Mouse (Mus musculus) Muller cell, postnatal 12 days (primary cell): ENCODE results near the gene Xpot.

Source experiments
- DNase-seq: peaks from one replicate; pipeline ENCODE4 v3.0.0-alpha.2; 2015; ENCODE audit errors: inconsistent ontology term

The Xpot gene

DNA sequence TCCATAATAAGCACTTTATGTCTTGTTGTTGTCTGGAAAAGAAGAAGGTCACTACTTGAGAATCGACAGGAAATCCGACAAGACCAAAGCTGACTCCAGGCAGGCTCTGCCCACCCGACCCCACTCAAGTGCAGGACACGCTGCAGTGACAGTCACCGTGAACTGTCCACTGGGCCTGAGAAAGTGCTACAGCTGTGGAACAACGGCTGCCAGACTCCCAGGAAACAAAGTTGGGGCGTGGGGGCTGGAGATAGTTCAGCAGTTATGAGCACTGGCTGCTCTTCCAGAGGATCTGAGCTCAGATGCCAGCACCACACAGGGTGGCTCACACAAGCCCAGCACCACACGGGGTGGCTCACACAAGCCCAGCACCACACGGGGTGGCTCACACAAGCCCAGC is 49.8 kb downstream of the Xpot start:
- no peak for DNase-seq

DNA sequence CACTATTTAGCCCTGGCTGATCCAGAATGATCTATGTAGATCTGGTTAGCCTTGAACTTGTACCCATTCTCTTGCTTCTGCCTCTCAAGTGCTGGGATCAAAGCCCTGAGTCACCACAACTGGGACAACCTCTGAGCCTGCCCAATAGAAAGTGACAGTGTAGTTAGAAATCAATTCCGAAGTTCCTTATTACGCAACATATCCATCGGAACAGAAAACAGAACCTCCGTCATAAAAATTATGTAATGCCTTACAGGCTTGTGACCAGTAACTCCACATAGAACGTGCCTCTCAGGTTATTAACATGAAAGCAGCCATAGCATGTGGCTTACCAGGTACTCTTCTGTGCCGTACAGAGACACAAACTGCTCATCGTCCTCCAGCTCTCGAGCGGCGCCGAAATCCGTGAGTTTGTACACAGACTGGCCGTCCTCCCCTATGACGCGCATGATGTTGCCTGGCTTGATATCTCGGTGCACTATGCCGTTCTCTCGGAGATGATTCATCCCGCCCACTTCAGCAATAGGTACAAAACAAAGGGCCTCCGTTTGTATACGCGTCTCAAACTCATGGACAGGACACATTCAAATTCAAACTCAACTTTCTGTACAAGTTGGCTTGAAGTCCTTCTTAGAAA is 54.5 kb downstream of the Xpot start:
- DNase-seq: no peak

DNA sequence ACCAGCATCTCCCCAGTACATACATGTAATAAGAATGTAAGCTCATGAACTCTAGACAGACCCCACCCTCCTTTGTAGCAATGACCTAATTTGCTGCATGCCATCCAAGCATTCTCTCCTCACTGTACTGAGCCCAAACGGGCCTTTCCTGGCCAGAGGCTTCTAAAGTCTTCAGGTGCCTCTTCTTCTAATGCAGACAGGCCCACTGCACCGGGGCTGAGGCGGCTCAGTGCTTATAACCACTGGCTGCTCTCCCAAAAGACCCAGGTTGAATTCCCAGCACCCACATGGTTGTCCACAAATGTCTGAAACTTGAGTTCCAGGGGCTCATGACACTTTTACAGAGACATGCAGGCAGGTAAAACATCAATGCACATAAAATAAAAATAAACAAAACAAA is 55.1 kb downstream of the Xpot start:
- no peak for DNase-seq

DNA sequence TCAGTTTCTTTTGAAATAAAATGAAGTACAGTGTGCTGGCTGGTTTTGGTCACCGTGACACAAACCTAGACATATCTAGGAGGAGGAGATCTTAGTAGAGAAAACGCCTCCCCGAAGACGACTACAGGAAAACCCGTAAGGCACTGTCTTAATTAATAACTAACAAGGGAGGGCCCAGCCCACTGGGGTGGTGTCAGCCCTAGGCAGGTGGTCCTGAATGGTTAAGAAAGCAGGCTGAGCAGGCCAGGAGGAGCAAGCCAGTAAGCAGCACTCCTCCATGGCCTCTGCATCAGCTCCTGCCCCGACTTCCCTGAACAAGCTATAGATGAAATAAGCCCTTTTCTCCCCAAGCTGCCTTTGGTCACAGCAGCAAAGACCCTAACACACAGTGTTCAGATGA is 56.3 kb downstream of the Xpot start:
- DNase-seq: no peak

DNA sequence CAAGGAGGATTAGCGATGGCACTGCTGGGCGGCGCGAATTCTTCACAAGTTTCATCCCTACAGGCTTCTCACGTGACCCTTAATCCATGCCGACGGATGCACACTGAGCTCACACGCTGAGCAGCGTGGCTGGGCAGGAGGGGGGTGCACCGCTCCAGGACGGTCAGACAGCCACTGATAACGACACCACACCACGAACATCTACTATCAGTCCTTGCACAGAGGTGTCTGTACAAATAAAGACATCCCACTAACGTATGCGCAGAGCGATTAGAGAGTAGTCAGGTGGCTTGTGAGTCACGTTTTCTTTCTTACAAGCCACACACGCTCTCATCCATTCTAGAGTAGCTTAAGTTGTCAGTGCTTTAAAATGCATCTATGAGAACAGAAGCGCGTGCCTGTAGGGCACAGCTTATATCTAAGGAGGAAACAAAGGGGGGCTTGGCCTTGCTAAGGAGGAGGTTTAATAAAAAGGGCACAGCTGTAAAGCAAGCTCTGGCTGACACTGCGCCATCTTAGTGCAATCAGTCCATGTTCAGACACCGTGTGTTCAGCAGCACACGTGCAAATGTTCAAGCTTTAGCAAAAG is 57.0 kb downstream of the Xpot start:
- DNase-seq: no peak

DNA sequence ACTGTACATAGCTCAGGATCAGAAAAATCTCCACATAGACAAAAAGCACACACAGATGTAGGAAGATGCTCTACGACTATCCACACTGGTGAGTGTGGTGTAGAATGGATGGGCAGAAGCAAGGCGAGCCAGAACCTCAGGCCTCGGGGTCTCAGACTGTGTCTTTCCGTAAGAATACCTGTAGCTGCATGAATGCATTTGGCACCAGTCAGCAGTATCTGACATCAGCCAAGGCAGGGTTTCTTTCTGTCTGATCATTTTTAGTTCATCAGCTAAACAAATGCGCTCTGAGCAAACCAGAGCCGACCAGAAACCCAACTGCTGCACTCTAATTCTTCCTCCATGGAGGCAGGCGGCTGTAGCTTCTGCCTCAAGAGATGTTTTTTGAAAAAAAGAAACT is 57.6 kb downstream of the Xpot start:
- no peak for DNase-seq

DNA sequence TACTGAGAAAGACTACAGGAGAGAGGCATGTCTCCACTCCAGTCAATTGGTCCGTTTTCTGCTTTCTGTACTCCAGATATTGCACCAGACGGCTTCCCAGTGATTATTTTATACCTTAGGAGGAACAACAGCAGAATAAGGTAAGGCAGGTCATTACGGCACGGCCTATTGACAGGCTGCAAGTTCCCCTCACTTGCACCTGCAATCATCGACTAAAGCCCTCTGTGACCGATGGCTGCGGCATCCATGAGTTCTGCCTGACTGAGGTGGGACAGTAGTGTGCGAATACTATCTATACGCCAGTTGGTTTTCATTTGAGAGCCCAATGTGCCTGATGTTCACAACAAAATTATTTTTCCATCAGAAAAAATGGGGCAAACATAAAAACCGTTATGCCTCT is 58.1 kb downstream of the Xpot start:
- DNase-seq: no peak

DNA sequence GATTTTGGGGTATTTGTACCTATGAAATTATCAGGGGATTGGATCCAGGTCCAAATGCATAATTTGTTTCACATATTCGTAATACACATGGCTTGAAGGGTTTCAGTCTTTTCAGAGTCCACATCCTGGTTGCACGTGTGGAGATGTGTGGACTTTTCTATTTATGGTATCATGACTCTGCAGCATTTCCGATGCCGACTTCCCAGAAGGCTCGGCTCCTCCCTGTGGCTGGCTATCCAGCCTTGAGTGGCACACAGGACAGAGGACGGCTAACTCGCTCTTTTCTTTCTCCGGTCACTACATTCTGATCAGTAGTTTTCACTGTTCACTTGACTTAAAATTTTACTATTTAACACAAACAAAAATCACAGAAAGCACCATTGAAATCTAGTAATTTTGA is 61.7 kb downstream of the Xpot start:
- no peak for DNase-seq

DNA sequence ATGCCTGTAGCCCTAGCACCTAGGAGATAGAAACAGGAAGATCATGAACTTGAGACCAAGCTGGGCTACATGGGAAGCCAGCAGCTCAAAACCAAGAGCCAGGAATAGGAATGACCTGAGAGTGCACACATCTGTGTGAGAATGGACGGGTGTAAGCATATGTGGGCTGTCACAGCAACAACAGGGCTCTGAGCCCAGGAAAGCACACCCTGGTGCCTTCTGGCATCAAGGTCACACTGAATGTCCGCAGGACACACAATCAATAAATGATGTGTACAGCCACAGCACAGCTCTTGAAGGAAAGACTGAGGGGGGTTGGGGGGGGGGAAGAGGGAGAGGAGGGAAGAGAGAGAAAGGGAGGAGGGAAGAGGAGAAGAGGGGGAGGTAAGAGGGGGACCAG is 67.9 kb downstream of the Xpot start:
- DNase-seq: no peak

DNA sequence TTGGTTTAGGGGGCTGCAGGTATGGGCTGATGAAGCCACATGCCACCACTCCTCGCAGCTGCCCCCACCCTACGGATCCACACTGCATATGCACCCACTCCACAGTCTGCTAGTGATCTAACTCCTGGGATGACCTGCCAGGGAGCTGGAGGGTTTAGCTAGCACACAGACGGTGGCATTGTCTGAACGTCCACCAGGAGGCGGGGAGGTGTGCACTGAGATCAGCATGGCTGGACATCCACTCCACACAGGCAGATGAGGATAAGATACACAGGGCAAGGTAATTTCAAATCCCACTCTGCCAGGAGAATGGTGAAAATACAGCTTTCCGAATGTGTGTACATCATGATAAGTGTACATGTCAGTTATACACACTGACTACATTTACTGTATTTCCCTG is 69.9 kb downstream of the Xpot start:
- no peak for DNase-seq

DNA sequence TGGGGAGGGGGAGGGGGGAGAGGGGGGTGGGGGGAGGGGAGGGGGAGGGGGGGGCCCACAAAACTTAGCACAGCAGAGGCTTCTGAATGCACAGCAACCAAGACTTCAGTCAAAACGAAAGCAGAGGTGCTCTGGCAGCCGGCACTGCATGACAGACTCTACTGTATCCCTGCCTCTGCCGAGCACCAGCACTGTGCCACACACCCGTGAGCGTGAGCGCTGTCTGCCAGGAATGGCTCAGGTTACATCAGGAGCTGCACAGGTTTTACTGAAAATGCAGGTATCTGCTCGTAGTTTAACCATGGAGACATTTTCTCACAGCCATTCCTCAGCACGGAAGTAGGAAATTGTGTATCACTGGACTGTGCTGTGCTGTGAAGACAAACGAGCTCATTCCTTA is 75.8 kb downstream of the Xpot start:
- DNase-seq: no peak

DNA sequence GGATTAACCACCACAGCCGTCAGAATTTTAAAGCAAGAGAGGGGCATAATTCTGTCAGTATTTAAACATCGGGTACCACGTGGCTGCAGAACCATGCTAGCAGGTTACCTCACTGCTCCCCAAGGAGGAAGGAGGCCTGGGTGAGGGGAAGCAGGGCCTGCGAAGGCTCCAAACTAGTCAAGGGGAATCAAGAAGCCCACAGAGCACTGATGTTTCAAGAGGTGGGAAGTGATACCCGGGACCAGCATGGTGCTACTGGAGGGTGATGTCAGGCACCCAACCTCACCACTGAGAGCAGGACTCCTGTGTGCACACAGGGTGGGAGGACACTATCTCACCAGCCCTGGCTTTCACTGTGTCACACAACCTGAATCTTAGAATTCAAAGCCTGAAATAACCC is 76.5 kb downstream of the Xpot start:
- no peak for DNase-seq

DNA sequence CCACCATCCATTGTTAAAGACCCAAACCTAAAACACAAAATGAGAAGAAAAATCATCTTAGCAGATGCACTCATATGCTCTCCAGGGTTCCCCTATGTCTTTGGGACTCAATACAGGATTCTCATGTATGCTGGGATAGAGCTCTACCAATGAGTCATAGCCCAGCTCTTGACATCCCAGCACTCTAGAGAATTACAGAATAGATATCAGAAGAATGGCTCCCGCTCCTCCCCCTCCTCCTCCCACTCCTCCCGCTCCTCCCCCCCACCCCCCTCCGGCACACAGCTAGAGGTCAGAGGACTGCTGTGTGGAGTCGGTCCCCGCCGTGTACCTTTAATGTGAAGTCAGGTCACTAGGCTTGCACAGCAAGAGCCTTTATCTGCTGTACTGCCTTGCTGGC is 79.0 kb downstream of the Xpot start:
- no peak for DNase-seq

DNA sequence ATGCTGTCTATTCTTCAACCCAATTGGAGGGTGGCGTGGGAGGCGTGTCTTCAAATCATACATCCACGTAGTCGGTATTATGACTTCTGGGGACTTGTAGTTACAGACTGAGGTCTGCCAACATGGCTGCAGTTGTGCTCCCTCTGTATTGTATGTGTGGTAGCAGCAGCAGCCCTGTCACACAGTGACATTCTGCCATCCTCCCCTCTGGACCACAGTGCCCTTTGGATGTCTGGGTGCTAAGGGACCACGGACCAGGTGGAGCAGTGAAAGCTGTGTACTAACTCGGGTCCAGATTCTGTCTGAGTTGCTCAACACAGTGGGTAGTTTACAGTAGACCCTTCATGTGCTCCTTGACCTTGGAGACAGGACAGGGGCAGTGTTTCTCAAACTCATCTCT is 82.6 kb downstream of the Xpot start:
- DNase-seq: no peak

DNA sequence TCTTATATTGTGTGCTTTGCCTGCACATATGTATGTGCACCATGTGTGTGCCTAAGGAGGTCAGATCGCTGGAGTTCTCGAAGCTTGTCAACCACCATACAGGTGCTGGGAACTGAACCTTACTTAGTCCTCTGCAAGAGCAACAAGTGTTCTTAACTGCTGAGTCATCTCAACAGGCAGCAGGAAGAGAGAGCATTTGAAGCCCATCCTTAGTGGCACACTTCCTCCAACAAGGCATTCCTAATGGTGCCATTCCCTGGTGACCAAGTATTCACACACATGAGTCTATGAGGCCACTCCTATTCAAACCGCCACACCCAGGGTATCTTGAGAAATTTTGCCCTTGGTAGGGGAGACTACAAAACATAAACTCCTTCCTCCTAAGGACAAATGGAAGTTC is 84.0 kb downstream of the Xpot start:
- DNase-seq: no peak
